Mouse (Mus musculus): ENCODE results near the gene Duox1.

Duox1 gene

GRCm38 (mm10) chr2:122354191-122354929 lies 38.9 kb downstream of the Duox1 start:
- DNase-seq (ENCODE audit: low read depth, low spot score) = no peak

DNA sequence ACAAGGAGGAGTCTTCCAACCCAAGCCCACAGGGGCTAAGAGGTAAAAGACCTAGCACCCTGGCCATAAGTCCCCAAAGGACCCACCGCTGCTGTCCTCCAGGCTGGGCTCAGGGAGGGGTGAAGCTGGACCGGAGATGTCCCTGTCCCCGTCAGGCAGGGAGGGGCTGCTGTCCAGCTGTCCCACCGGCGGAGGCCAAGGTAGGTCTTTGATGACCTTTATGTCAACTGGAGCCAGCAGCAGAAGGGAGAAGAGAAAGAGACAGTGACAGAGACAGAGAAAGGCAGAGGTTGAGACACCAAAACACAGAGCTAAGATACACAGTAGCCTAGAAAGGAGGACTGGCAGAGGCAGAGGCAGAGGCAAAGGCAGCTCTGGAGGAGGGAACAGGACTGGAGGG lies 39.9 kb downstream of the Duox1 start:
- no peak for DNase-seq (ENCODE audit: low read depth, low spot score)

DNA sequence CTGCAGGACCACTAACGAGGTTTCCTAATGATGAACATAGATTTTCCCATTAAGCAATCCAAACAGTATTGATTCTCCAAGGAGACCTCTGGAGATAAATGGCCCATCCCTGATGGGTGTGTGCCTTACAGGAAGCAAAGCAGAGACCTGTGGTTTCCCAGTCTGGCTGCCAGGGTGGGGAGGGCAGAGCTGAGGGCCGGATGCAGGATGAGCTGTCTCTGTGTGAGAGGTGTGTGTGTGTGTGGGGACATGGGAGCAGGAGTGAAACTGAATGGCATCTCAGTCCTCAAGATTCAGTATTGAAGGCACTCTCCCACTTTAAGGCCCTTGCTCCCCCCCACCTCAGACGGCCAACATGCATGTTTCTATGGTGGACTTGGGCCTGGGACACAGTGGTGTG lies 40.7 kb downstream of the Duox1 start:
- DNase-seq (ENCODE audit: low read depth, low spot score) = no peak

GRCm38 (mm10) chr2:122360310-122360709 lies 44.8 kb downstream of the Duox1 start:
- no peak for DNase-seq (ENCODE audit: low read depth, low spot score)

DNA sequence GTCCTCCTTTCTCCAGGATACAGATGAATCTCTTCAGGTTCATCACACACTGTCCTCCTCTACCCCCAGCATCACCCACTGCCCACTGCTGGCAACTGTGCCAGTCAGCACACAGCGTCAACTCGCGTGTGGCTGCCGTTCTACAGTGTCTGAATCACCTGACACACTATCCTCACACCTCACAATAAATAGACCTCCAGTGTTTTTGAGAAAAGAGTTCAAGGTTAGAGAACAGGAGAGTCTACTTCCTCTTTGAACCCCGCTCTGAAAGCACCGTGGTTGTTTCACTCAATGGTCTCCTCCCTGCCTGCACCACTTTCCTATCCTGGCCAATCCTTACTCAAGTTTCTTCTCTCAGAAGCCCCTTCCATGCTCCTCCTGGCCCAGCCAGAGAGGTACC lies 45.7 kb downstream of the Duox1 start:
- no peak for DNase-seq (ENCODE audit: low read depth, low spot score)

GRCm38 (mm10) chr2:122361868-122362621 lies 46.6 kb downstream of the Duox1 start:
- no peak for DNase-seq (ENCODE audit: low read depth, low spot score)

DNA sequence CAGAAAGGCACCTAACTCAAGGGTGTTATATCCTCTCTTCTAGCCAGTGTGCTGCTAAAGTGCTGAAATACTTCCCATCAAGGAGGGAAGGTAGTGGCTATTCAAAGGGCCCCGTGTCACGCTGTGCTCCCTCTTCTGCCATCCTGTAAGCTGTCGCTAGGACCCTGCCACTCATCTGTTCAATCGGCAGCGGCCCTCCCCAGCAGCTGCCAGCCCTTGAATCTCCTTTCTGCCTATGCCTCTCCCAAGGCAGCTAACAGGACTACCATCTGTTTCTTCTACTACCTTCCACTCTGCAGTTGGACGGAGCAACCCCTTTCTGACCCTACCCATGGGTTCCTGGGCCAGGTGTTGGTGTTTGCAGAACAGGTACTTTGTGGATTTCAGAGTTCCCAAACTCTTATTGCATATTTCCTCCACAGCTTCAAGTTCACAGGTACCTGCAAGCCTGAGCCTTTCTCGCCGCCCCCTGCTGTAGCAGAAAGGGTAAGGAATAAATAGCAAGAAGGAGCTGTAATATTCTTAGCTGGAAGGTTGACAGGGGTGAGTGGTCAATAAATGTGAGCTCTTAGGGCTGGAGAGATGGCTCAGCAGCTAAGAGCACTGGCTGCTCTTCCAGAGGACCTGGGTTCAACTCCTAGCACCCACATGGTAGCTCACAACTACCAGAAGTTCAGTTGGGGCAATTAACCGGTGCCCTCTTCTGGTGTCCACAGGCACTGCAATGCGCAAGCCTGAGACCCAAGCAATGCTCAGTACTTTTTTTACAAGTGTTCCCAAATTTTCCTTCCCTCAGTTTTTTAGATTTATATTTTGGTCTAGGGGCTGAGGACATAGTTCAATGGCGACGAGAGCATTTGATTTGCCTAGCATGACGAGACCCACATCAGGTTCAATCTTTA lies 47.4 kb downstream of the Duox1 start:
- DNase-seq (ENCODE audit: low read depth, low spot score) = no peak

DNA sequence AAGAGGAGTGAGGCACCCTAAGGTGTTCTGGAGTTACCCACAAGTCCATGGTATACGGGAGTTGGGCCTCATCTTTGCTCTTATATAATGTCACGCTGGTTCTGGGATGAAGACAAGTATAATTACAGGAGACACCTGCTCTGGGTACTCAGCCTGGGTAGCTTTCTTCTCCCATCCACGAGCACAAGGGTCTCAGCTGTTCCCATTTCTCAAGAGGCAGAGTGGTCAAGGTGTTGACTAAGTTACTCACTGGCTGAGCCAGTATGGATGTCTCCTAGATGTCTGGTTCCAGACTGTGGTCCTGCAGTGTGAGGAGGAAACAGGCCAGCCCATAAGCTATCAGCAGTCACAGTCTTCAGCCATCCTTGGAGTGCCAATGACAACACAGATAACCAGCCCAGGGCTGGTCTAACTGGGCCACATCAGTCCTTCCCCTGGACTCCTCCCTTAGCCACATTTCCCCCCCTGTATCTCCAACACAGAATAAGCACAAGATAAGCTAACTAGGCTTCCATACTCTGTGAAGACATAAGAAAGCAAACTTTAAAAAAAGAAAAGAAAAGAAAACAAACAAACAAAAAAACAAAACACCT lies 49.0 kb downstream of the Duox1 start:
- DNase-seq (ENCODE audit: low read depth, low spot score) = no peak

DNA sequence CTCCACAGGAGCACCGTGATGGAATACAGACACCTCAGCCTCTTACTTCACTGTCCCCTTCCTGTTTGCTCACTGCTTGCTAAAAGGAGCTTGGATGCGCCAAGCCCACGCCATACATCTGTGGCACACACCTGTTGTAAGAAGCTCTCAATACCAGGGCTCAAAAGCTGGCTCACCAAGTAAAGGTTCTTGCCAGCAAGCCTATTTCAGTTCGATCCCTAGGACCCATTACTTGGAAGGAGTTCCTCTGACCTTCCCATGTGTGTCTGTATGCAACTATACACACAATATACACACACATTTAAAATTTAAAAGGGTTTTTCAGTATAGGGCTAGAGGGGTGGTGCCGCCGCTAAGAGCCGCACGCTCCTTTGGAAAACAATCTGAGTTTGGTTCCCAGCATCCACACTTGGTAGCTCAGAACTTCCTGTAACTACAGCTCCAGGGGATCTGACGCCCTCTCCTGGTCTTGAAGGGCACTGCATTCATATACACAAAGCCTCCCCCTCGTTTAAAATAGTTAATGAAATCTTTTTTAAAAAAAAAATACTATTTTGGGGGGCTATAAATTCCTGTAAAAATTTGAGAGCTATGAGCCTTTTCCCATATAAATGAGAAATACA lies 49.9 kb downstream of the Duox1 start:
- no peak for DNase-seq (ENCODE audit: low read depth, low spot score)

DNA sequence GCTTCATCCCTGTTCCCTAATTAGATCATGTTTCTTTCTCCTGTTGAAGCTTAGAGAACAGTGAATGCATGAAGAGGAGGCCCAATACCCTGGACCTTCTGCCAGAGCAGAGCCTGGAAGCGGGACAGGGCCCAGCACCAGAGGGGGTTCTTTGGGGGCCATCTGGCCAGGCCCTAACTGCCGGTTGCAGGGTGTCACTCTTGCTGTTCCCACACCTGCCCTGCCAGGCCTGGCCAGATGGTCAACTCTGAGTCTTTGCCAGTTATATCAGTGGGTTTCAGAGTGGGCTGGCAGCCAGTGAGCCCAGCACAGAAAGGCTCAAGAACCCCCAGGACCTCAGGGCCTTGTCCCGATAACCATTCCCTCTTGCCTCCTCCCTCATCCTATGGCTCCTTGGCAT lies 50.6 kb downstream of the Duox1 start:
- DNase-seq (ENCODE audit: low read depth, low spot score) = no peak

DNA sequence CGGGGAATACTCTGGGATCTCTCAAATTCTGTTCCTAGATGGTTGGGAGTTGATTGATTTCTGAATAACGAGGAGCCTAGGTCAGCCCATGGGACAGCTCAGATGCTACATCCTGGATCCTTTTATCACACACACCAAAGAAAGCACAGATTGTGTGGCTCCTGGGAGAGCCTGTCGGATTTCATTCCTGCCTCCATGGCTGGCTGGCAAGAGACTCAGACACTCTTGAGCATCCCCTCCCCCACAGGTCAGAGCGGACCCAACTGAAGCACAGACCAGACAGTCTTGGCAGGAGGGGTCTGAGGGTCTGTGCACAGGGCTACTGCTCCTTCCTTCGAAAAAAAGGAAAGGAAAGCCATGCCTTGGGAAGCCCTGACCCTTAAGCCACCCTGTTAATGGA lies 51.2 kb downstream of the Duox1 start:
- DNase-seq (ENCODE audit: low read depth, low spot score) = no peak

- no peak for DNase-seq (ENCODE audit: low read depth, low spot score)
Observed at GRCm38 (mm10) chr2:122367181-122367580, 51.7 kb downstream of the Duox1 start.

- no peak for DNase-seq (ENCODE audit: low read depth, low spot score)
Observed at GRCm38 (mm10) chr2:122367701-122368080, 52.2 kb downstream of the Duox1 start.

GRCm38 (mm10) chr2:122368081-122368971 lies 52.9 kb downstream of the Duox1 start:
- no peak for DNase-seq (ENCODE audit: low read depth, low spot score)

DNA sequence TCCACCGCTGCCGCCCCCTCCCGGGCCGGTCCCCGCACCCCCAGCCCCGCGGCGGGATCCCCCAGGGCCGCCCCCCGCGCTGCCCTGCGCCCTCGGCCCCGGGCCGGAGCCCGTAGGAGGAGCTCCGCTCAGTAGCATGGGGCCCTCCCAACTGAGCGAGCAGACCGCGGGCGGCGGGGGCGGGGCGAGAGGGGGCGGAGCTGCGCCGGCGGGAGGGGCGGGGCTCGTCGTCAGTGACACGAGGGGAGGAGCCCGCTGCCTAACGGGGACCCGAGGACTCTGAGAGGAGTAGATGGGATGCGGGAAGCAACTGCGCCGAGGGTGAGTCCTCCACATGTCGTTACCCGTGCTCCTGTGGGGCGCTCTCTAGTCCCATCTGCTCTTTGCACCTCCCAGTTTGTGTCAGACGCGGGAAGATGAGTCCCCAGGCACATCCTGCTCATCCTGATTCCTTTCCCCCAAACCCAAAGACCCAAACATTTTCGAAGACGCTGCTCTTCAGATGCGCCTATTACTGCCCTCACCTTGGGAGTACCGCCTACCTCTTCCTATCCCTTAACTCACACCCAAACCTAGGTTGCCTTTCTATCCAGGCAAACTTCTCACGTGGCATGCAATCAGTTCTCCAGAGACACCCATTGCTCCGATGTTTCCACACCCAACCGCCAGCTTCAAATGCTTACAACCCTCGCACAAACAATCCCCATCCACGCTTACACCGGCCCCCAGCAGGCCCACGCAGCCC lies 53.7 kb downstream of the Duox1 start, which contains the start of gene Shf:
Gene Shf, minus strand, starts transcription at position 168 of the 745 bp plus-strand sequence.
- DNase-seq (ENCODE audit: low read depth, low spot score) = no peak

DNA sequence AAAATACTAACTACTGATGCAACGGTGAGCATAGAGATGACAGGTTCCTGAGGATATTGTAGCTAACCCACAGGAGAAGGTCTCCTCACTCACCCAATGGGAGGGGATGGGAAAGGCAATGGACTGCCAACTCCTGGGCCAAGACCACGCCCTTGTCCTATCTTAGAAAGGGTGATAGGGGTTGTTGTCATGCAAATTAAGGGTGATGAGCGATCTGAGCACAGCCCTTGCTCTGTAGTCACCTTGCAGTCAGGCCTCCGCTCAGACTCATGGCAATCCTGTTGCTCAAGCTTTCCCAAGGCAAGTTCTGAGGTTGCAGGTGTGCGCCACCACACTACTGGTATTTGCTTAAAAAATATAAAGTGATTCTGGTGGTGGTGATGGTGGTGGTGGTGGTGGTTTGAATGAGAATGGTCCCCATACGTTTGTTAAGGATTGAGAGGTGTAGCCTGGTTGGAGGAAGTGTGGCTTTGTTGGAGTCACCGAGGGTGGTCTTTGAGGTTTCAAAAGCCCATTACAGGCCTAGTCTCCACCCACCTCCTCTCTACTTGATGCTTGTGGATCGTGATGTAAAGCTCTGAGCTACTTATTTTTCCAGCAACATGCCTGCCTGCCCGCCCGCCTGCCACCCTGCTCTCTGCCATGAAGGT lies 54.8 kb downstream of the Duox1 start:
- DNase-seq (ENCODE audit: low read depth, low spot score) = peak; percentile 93

GRCm38 (mm10) chr2:122372067-122372466 lies 56.6 kb downstream of the Duox1 start:
- no peak for DNase-seq (ENCODE audit: low read depth, low spot score)

GRCm38 (mm10) chr2:122372541-122372940 lies 57.1 kb downstream of the Duox1 start:
- DNase-seq (ENCODE audit: low read depth, low spot score) = no peak

- no peak for DNase-seq (ENCODE audit: low read depth, low spot score)
Observed at GRCm38 (mm10) chr2:122374012-122374411, 58.5 kb downstream of the Duox1 start.

Measured in WW6 (cell line).